Mouse (Mus musculus) thymus, adult 2 months (tissue): ENCODE data around the gene Hist2h2ab. TPM values are rescaled to one million over a fixed set of nuclear protein-coding genes. Genes with fewer than 3 reads are reported as not detected.
"Not testable (repeated sequence)": the region's sequence is repeated elsewhere in the genome, so short reads cannot be mapped to it uniquely, and the experiment has no call there.

Experiments
- DNase-seq: peaks from one replicate; pipeline ENCODE4 v3.0.0; 2021
- H3K27ac ChIP-seq: fragments of 200-500 bp; 2 replicates; pipeline ENCODE4 v1.5.1; 2012; ENCODE audit warnings: low read length, control low read depth; ENCODE audit not compliant: control insufficient read depth, insufficient read depth
- H3K27me3 ChIP-seq: fragments of 200-500 bp; 2 replicates; pipeline ENCODE4 v1.6.1; 2012; ENCODE audit warnings: mild to moderate bottlenecking, low read length, moderate library complexity, mixed read lengths; ENCODE audit not compliant: control insufficient read depth, insufficient read depth
- H3K36me3 ChIP-seq: fragments of 200-500 bp; 2 replicates; pipeline ENCODE4 v1.6.1; 2012; ENCODE audit warnings: mild to moderate bottlenecking, low read length, moderate library complexity; ENCODE audit not compliant: control insufficient read depth, insufficient read depth
- H3K4me1 ChIP-seq: fragments of 200-500 bp; replicated peaks from 2 replicates; pipeline ENCODE4 v1.6.1; 2012; ENCODE audit warnings: low read length; ENCODE audit not compliant: control insufficient read depth, insufficient read depth
- H3K4me3 ChIP-seq: fragments of 200-500 bp; 2 replicates; pipeline ENCODE4 v1.5.1; 2012; ENCODE audit warnings: mild to moderate bottlenecking, low read length, control low read depth, moderate library complexity; ENCODE audit not compliant: control insufficient read depth, insufficient read depth
- CTCF ChIP-seq: fragments of 200-500 bp; IDR thresholded peaks from 2 replicates; pipeline ENCODE4 v1.5.1; 2012; ENCODE audit warnings: mild to moderate bottlenecking, control low read depth, low read length, moderate library complexity, borderline replicate concordance; ENCODE audit not compliant: control insufficient read depth, poor library complexity, insufficient read depth; ENCODE audit errors: extremely low read depth
- POLR2A ChIP-seq: fragments of 200-500 bp; IDR thresholded peaks from 2 replicates; pipeline ENCODE4 v1.6.1; 2012; ENCODE audit warnings: mild to moderate bottlenecking, low read length, control low read depth, moderate library complexity; ENCODE audit not compliant: control insufficient read depth, poor library complexity, insufficient read depth; ENCODE audit errors: extremely low read depth
- WGBS: fragments of 180-500 bp; shearing (Covaris S2); methylation state at CpG from one replicate; pipeline ENCODE4 v1.1.7; 2018; 5-methylcytosine and 5-hydroxymethylcytosine counted together
- polyA plus RNA-seq: library from polyadenylated mRNA; depleted of rRNA; stranded (reverse); fragments of >200 nt; gene quantifications from 2 replicates; pipeline ENCODE4 v1.2.3, GENCODE M21; 2012; rRNA removed

Hist2h2ab gene
- polyA plus RNA-seq: 6.1 and 15.8 TPM in 2 replicates

- peak; percentile 79 for DNase-seq
- WGBS: under 1% methylated on average over 37 of the region's 37 CpGs
- Histone ChIP-seq H3K36me3 (no peaks in the 10 kb centered on the region), H3K4me1 (peaks cover 18% of the 10 kb centered on the region), H3K27me3 (no peaks in the 10 kb centered on the region), H3K27ac (peak within 1 kb of the TSS; percentile 98), H3K4me3 (peak within 1 kb of the TSS; percentile 80)
- TF ChIP-seq CTCF (peak; percentile 42; the same call in 1 of the 2 replicates), POLR2A (peak; percentile 86)
Observed at GRCm38 (mm10) chr3:96219661-96220130, at the start of gene Hist2h2ab, which contains the start of gene Bola1. Gene Hist2h2ab, plus strand, starts transcription at chr3:96219865. Gene Bola1, minus strand, starts transcription at chr3:96219709.

- TF ChIP-seq CTCF (no peak), POLR2A (no peak)
- no peak for DNase-seq
- Histone ChIP-seq H3K27me3 (no peaks in the 10 kb centered on the region), H3K4me1 (peaks cover 24% of the 10 kb centered on the region), H3K4me3 (no peak overlapping the region), H3K27ac (no peak overlapping the region; the same call in 1 of the 2 replicates), H3K36me3 (peaks cover 15% of the 10 kb centered on the region)
- WGBS: 96% methylated on average over 4 of the region's 4 CpGs
Observed at GRCm38 (mm10) chr3:96170276-96170675, 49.4 kb upstream of the Hist2h2ab start.

GRCm38 (mm10) chr3:96170976-96171545 is 48.6 kb upstream of the Hist2h2ab start:
- Histone ChIP-seq H3K4me1 (peaks cover 24% of the 10 kb centered on the region), H3K36me3 (peaks cover 23% of the 10 kb centered on the region), H3K4me3 (no peak overlapping the region), H3K27ac (peak overlapping the region; percentile 100), H3K27me3 (no peaks in the 10 kb centered on the region)
- peak; percentile 24 for DNase-seq
- 53% methylated on average over 10 of the region's 10 CpGs for WGBS
- TF ChIP-seq POLR2A: no peak
- no peak for TF ChIP-seq CTCF

- Histone ChIP-seq H3K27ac (peak overlapping the region; percentile 100), H3K4me3 (peak overlapping the region; percentile 93), H3K27me3 (no peaks in the 10 kb centered on the region), H3K36me3 (peaks cover 26% of the 10 kb centered on the region), H3K4me1 (peaks cover 24% of the 10 kb centered on the region)
- DNase-seq: peak; percentile 14
- 17% methylated on average over 18 of the region's 18 CpGs for WGBS
- TF ChIP-seq POLR2A (no peak), CTCF (no peak)
Observed at GRCm38 (mm10) chr3:96171583-96172196, 48.0 kb upstream of the Hist2h2ab start.

GRCm38 (mm10) chr3:96172197-96173178 is 47.2 kb upstream of the Hist2h2ab start, which contains the start of gene Sf3b4:
Gene Sf3b4, plus strand, starts transcription at chr3:96172332.
- peaks cover 24% of the 10 kb centered on the region for H3K4me1 ChIP-seq
- H3K4me3 ChIP-seq: peak within 1 kb of the TSS; percentile 96
- H3K27me3 ChIP-seq: no peaks in the 10 kb centered on the region
- peak; percentile 94 for TF ChIP-seq POLR2A
- TF ChIP-seq CTCF: 0 out of 2 replicates have a peak, but pooled peaks have one; percentile 27
- DNase-seq: peak; percentile 85
- peak within 1 kb of the TSS; percentile 100 for H3K27ac ChIP-seq
- under 1% methylated on average over 58 of the region's 58 CpGs for WGBS
- H3K36me3 ChIP-seq: peaks cover 28% of the 10 kb centered on the region

- no peak overlapping the region for H3K27ac ChIP-seq
- no peaks in the 10 kb centered on the region for H3K27me3 ChIP-seq
- no peak for DNase-seq
- peak overlapping the region; percentile 96 for H3K4me3 ChIP-seq
- peaks cover 32% of the 10 kb centered on the region for H3K36me3 ChIP-seq
- TF ChIP-seq CTCF: no peak
- TF ChIP-seq POLR2A: no peak
- 47% methylated on average over 7 of the region's 7 CpGs for WGBS
- H3K4me1 ChIP-seq: peaks cover 24% of the 10 kb centered on the region
Observed at GRCm38 (mm10) chr3:96173185-96173584, 46.5 kb upstream of the Hist2h2ab start.

- H3K27me3 ChIP-seq, DNase-seq, H3K27ac ChIP-seq, H3K4me3 ChIP-seq: not testable (repeated sequence)
- WGBS: 93% methylated on average over 4 of the region's 4 CpGs
- Histone ChIP-seq H3K4me1 (peaks cover 24% of the 10 kb centered on the region), H3K36me3 (peaks cover 32% of the 10 kb centered on the region)
Observed at GRCm38 (mm10) chr3:96174042-96174441, 45.6 kb upstream of the Hist2h2ab start.
